Mouse (Mus musculus) CD4-positive helper T cell, adult 2 months (primary cell): ENCODE results near the gene Jdp2.

ENCODE experiments used
- DNase-seq: peaks from one replicate; pipeline ENCODE4 v3.0.0-alpha.2; 2012; ENCODE audit warnings: low read depth, missing footprints, low spot score

Gene Jdp2

DNA sequence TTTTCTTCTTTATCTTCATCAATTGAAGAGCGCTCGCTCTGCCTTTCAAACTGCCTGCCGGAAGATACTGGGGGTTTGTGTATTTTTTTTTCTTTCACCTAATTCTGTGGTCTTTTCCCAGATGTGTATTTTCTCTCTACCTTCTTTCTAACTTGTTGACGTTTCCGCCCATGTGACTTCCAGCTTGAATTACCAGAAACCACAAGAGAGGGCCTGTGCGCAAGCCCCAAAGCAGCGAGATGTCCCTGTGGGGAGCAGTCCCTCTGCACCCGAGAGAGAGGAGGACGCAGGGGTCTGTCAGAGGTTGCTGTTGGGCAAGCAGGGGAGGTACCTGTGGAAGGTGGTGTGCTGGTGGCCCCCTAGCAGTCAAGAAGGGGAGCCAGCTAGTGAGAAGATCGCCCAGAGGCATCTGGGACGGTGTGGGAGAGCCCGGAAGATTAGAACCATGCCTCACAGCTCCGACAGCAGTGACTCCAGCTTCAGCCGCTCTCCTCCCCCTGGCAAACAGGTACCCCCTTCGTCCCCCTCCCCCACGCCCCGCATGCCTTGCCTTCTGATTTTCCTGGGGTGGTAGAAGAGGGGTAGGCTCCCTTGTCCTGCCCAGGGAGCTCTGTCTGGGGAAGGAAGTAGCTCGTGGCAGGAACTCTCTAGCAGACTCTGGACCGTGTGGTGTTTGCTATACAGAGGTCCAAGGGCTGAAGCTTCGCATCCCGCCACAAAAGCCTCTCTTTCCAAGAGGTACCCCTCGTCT, 87.8 kb downstream of the Jdp2 start, which contains the start of gene Batf:
Gene Batf (plus strand): TSS at position 204 of the 751 bp plus-strand sequence.
- peak; percentile 92 for DNase-seq

- no peak for DNase-seq
These were observed 88.3 kb downstream of the Jdp2 start for GRCm38 (mm10) chr12:85687217-85687533.

DNA sequence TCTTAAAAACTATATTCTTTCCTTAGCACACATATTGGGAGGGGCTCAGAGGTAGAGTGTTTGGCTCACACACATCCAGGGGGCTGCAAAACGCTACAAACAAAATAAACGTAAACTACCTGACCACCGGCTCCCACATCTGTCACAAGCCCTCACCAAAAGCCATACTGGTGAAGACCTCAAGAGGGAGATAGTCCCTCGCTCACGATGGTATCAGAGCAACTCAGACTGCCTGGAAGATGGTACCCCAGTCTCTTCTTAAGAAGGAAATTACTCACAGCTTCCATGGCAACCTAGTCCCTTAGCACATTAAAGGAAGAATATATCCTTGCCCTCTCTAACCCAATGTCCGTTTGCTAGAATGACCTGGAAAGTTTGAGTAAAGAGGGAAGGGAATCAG, 89.0 kb downstream of the Jdp2 start:
- peak; percentile 81 for DNase-seq
